Mouse (Mus musculus): ENCODE results near the gene Ccdc38. TPM values are rescaled to one million over a fixed set of nuclear protein-coding genes. Genes with fewer than 3 reads are reported as not detected.

Gene Ccdc38
- polyA plus RNA-seq, 1 experiment: 0.02 TPM

GRCm38 (mm10) chr10:93633563-93633962 is 93.1 kb downstream of the Ccdc38 start:
- H3K27me3 ChIP-seq (ENCODE audit: control insufficient read depth, insufficient read depth, low read length): no peaks in the 10 kb centered on the region
- WGBS: 87% methylated on average over 5 of the region's 5 CpGs
- no peaks in the 10 kb centered on the region for H3K4me1 ChIP-seq (ENCODE audit: control insufficient read depth, insufficient read depth, insufficient read length)
- no peak for TF ChIP-seq POLR2A (IDR thresholded peaks at IDR 0.05; ENCODE audit: low read depth, low read length)
- no peak for TF ChIP-seq CTCF (IDR thresholded peaks at IDR 0.05; ENCODE audit: extremely low read depth, insufficient read depth, insufficient read length, insufficient replicate concordance)
- no peak for DNase-seq (ENCODE audit: low read depth in 1 of 2, low spot score in 2 of 2)
- H3K4me3 ChIP-seq (ENCODE audit: extremely low read depth, insufficient read depth, insufficient read length): no peak overlapping the region
- H3K36me3 ChIP-seq (ENCODE audit: control insufficient read depth, insufficient read depth, low read length): no peaks in the 10 kb centered on the region
- H3K27ac ChIP-seq (ENCODE audit: insufficient read depth, low read length): no peak overlapping the region

Other genes with a start within 250 kb of the Ccdc38 start
- 37.4 and 48.6 TPM in 2 replicates for gene Elk3, start 229.5 kb upstream of the Ccdc38 start, polyA plus RNA-seq (2012; rRNA removed)
- gene Lta4h, start 87.2 kb upstream of the Ccdc38 start, polyA plus RNA-seq (2012; rRNA removed): 73.8 and 102 TPM in 2 replicates
- 0.18 and 0.26 TPM in 2 replicates for gene Hal, start 51.9 kb upstream of the Ccdc38 start, polyA plus RNA-seq (2012; rRNA removed)
- 0.04 and 0.11 TPM in 2 replicates for gene Amdhd1, start 599 bp upstream of the Ccdc38 start, polyA plus RNA-seq (2012; rRNA removed)
- gene Snrpf, start 49.1 kb downstream of the Ccdc38 start, polyA plus RNA-seq (2012; rRNA removed): 40.8 and 79.5 TPM in 2 replicates
- 5.6 and 6.2 TPM in 2 replicates for gene Ntn4, start 100.0 kb downstream of the Ccdc38 start, polyA plus RNA-seq (2012; rRNA removed)